Mouse (Mus musculus) brain, embryonic 14.5 days (tissue): ENCODE data around the gene Xylt1.

Source experiments
- CTCF ChIP-seq: fragments of 200-500 bp; IDR thresholded peaks from 2 replicates; pipeline ENCODE4 v1.5.1; 2012; ENCODE audit warnings: inconsistent platforms, mild to moderate bottlenecking, moderate library complexity, borderline replicate concordance; ENCODE audit not compliant: insufficient read depth, insufficient read length; ENCODE audit errors: extremely low read depth
- POLR2A ChIP-seq: fragments of 200-500 bp; IDR thresholded peaks from 2 replicates; pipeline ENCODE4 v1.6.1; 2012; ENCODE audit warnings: mild to moderate bottlenecking, inconsistent platforms, borderline replicate concordance; ENCODE audit not compliant: poor library complexity, insufficient read depth, insufficient read length, severe bottlenecking; ENCODE audit errors: extremely low read depth

DNA sequence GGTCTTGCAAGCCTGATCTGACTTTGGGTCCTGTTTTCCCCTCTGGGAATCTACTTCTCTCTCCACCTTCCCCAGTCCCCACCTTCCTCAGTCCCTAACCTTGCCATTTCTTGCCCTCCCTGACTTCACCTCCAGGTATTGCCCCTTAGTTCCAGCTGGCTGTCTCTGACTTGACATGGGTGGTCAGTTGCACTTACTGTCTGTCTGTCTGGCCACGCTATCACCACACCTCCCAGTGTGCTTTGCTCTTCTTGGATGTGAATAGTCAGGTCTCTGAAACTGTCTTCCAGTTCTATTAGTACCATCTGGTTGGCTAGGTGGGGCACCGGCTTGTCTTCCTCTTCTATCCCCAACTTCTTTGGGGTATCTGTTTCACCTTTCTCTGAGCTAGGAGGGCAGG lies 1.2 kb downstream of the Xylt1 start:
- TF ChIP-seq CTCF, result no peak
- TF ChIP-seq POLR2A, result no peak
